Mouse (Mus musculus) frontal cortex, postnatal 25 days (tissue): ENCODE measurements around the gene Olfr95.
"Not testable (repeated sequence)": the region's sequence is repeated elsewhere in the genome, so short reads cannot be mapped to it uniquely, and the experiment has no call there.

Source experiments
- DNase-seq, 2 experiments: peaks; one replicate each; pipeline ENCODE4 v3.0.0; 2022; ENCODE audit warnings: low spot score in 2 of 2

The Olfr95 gene

GRCm38 (mm10) chr17:37213018-37213417 lies at the start of gene Olfr95:
Olfr95 (minus strand) TSS chr17:37213118.
- no peak for DNase-seq

DNA sequence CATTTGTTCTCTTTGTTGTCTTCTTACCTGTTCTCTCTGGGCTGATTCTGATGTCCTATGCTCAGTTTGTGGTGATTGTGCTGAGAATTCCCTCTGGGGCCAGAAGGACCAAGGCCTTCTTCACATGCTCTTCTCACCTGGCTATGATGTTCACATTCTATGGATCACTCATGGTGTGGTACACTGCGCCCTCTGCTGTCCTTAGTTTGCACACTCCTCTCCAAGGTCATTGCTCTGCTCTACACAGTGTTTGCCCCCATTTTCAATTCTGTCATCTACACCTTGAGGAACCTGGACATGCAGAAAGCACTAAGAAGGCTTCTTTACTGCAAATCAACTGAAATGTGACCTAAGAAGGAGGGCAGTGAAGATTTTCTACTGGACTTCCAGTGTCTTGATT lies 37.6 kb upstream of the Olfr95 start:
- no peak for DNase-seq

- DNase-seq, result no peak
Measured at GRCm38 (mm10) chr17:37249460-37249859, 36.5 kb upstream of the Olfr95 start.

DNA sequence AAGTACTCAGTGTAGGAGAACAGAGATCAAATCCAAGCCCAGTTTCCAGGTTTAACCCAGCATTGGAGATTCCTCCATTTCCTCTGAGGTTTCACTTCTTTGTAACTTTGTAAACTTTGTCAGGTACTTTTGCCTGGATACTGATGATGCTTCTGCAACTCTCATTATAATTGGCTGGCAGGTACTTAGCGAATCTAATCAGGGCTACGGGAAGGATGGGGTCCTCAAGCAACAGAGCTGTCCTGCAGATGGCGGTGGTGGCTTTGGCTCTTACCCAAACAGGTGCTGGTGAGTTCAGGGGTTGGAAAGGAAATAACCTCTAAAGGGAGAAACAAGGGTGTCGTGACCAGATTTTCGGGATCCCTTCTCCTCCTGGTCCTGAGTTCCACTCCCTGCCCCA lies 33.8 kb upstream of the Olfr95 start:
- peak; percentile 6 to 26 for DNase-seq

GRCm38 (mm10) chr17:37242198-37242597 lies 29.3 kb upstream of the Olfr95 start:
- no peak for DNase-seq

DNA sequence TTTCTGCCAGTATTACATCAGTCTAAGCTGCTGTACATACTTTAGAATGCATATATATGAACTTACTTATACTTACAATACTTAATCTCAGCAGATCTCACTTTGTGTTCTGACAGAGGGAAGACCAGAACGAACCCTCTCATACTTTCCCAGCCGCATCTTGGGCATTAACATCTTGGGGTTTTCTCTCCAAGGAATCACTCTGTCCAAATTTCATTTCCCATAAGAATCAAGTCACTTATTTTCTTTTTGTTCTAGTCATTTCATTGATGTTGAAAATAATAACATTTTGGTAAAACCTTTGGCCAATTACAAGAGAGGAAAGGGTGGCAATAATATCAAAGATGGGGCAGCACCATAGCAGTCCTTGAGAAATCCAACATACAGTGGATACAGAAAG lies 24.3 kb upstream of the Olfr95 start, which contains the start of gene Olfr97:
Gene Olfr97, minus strand, starts transcription at position 101 of the 400 bp plus-strand sequence.
- not testable (repeated sequence) for DNase-seq

DNA sequence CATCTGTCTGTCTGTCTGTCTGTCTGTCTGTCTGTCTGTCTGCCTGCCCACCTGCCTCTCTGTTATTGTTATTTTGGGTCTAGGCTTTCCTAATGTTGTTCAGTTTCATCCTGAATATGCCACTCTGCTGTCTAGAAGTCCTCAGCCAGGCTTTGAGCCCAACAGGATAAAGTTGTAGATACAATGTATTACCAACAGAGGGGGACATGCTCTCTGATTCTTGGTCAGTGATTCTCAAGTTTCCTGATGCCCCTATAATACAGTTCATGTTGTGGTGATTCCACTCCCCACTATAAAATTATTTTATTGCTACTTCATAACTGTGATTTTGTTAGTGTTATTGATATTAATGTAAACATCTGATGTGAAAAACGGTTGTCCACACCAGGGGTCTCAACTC lies 9.0 kb upstream of the Olfr95 start:
- no peak for DNase-seq

- no peak for DNase-seq
Measured at GRCm38 (mm10) chr17:37219846-37220245, 6.9 kb upstream of the Olfr95 start, which contains the start of gene Olfr96. Olfr96 (plus strand) TSS chr17:37220146.

- no peak for DNase-seq
Measured at GRCm38 (mm10) chr17:37218486-37218885, 5.6 kb upstream of the Olfr95 start.

GRCm38 (mm10) chr17:37210884-37211768 lies 1.8 kb downstream of the Olfr95 start:
- no peak for DNase-seq

GRCm38 (mm10) chr17:37203917-37204236 lies 9.0 kb downstream of the Olfr95 start:
- no peak for DNase-seq

- peak; percentile 84 for DNase-seq
Measured at GRCm38 (mm10) chr17:37203206-37203916, 9.6 kb downstream of the Olfr95 start.

DNA sequence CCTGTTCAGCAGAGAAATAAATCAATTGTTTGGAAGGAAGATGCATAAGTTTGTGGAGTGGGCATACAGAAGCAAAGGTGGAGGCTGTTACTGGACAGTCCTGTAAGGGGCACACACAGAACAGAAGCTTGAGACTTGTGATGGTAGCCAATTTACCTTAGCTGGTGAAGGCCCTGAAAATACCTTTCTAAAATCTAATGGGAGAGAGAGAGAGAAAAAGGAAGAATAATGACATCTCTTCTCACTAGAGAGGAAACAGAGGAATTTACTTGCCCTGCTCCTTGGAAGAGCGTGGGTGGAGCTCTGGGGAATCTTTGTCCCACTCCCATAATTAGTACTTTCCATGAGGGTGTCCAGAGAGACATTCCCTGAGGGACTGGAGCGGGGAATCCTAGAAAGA lies 12.0 kb downstream of the Olfr95 start, which contains the start of gene Olfr94:
Gene Olfr94, minus strand, starts transcription at position 101 of the 400 bp plus-strand sequence.
- no peak for DNase-seq

- peak in 1 of 2 experiments; percentile 22 for DNase-seq
Measured at GRCm38 (mm10) chr17:37196845-37197724, 15.8 kb downstream of the Olfr95 start.

GRCm38 (mm10) chr17:37194782-37195181 lies 18.1 kb downstream of the Olfr95 start:
- no peak for DNase-seq

- no peak for DNase-seq
Measured at GRCm38 (mm10) chr17:37193656-37194055, 19.3 kb downstream of the Olfr95 start, which contains the start of gene Ubd. Ubd (plus strand) TSS chr17:37193892.

DNA sequence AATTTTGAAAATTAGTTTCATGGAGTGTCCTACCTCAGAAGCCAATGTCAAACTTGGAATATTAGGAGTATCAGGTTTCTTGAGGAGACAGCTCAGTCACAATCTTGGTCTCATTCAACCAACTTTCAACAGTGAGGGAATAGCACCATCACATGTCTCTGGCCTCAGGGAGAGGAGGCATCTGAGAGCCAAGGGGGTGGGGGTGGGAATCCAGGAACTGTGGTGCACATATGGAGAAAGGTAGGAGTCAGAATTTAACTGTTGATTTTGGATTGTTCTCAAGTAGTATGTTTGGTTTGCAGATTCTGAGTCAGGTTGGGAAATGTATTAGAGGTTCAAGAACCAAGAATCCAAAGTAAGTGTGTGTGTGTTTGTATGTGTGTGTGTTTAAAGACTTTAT lies 19.9 kb downstream of the Olfr95 start:
- DNase-seq, result no peak

DNA sequence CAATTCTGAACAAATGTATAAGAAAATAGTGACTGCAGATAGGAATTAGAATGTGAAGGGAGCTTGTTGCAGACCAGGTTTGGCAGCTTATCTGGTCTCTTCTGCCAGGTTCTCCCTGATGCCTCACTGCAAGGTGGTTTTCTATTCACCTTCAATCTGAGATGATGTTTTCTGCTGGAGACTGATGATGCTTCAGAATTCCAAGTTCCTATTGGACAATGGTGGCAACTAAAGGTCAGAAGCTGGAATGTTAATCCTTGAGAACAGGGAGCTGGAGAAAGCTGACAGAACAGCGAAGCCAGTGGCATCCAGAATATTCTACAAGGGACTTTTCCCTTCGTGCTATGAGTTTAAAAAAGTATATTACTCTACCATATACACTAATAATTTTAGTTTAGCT lies 22.2 kb downstream of the Olfr95 start:
- no peak for DNase-seq

GRCm38 (mm10) chr17:37185474-37185873 lies 27.4 kb downstream of the Olfr95 start:
- DNase-seq, result no peak

DNA sequence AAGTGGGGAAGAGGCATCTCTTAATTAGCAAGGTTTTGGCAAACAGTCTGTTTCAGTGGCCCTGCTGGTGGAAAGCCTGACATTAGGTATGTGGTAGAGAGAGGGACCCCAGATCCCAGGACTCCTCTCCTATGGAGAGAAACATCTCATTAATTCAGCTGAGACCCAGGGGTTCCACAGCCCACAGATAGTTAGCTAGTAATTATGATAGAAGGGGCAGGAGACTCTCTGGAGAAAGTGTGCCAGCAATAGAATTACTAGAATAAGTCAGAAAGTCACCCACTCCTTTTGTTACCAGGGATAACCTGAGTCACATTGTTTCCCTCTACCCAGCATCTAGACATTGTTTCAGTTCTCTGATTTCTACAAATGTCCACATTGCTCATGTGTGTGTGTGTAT lies 51.5 kb downstream of the Olfr95 start, which contains the start of gene Olfr93:
Gene Olfr93, minus strand, starts transcription at position 101 of the 400 bp plus-strand sequence.
- DNase-seq, result no peak
